Mouse (Mus musculus): Measurements from ENCODE around the gene Tbc1d9b. TPM values are rescaled to one million over a fixed set of nuclear protein-coding genes. Genes with fewer than 3 reads are reported as not detected.

Gene Tbc1d9b
- 58.7 and 70.3 TPM in 2 replicates for polyA plus RNA-seq (2012; rRNA removed)

GRCm38 (mm10) chr11:50130811-50131766 lies at the start of gene Tbc1d9b:
Tbc1d9b (plus strand) TSS chr11:50131396.
- H3K4me1 ChIP-seq (replicated peaks; ENCODE audit: control insufficient read depth, insufficient read depth, low read length): peaks cover 18% of the 10 kb centered on the region
- no peaks in the 10 kb centered on the region for H3K27me3 ChIP-seq (ENCODE audit: control insufficient read depth, insufficient read depth, low read length)
- under 1% methylated on average over 77 of the region's 77 CpGs for WGBS
- peak; percentile 87 for TF ChIP-seq POLR2A (IDR thresholded peaks at IDR 0.05; ENCODE audit: control insufficient read depth, extremely low read depth, insufficient read depth, low read length, poor library complexity)
- TF ChIP-seq CTCF (IDR thresholded peaks at IDR 0.05; ENCODE audit: borderline replicate concordance, control insufficient read depth, extremely low read depth, insufficient read depth, low read length, poor library complexity): peak; percentile 94
- peak within 1 kb of the TSS; percentile 17; the same call in 1 of the 2 replicates for H3K27ac ChIP-seq (ENCODE audit: control insufficient read depth, insufficient read depth, low read length)
- peak; percentile 87 for DNase-seq
- H3K4me3 ChIP-seq (ENCODE audit: control insufficient read depth, insufficient read depth, low read length): peak within 1 kb of the TSS; percentile 71
- H3K36me3 ChIP-seq (ENCODE audit: control insufficient read depth, insufficient read depth, low read length): no peaks in the 10 kb centered on the region

- WGBS: 96% methylated on average over 3 of the region's 3 CpGs
- Histone ChIP-seq H3K27me3 (ENCODE audit: control insufficient read depth, insufficient read depth, low read length) (no peaks in the 10 kb centered on the region), H3K4me3 (ENCODE audit: control insufficient read depth, insufficient read depth, low read length) (no peak overlapping the region), H3K4me1 (replicated peaks; ENCODE audit: control insufficient read depth, insufficient read depth, low read length) (no peaks in the 10 kb centered on the region), H3K27ac (ENCODE audit: control insufficient read depth, insufficient read depth, low read length) (no peak overlapping the region), H3K36me3 (ENCODE audit: control insufficient read depth, insufficient read depth, low read length) (peaks cover 8% of the 10 kb centered on the region; the same call in 1 of the 2 replicates)
- TF ChIP-seq POLR2A (IDR thresholded peaks at IDR 0.05; ENCODE audit: control insufficient read depth, extremely low read depth, insufficient read depth, low read length, poor library complexity) (no peak), CTCF (IDR thresholded peaks at IDR 0.05; ENCODE audit: borderline replicate concordance, control insufficient read depth, extremely low read depth, insufficient read depth, low read length, poor library complexity) (no peak)
- no peak for DNase-seq
Observed at GRCm38 (mm10) chr11:50086211-50086610, 45.0 kb upstream of the Tbc1d9b start.

- H3K27ac ChIP-seq (ENCODE audit: control insufficient read depth, insufficient read depth, low read length): no peak overlapping the region
Observed at GRCm38 (mm10) chr11:50089840-50090239, 41.4 kb upstream of the Tbc1d9b start.

GRCm38 (mm10) chr11:50090982-50091675 lies 40.1 kb upstream of the Tbc1d9b start:
- DNase-seq: no peak
- no peaks in the 10 kb centered on the region for H3K27me3 ChIP-seq (ENCODE audit: control insufficient read depth, insufficient read depth, low read length)
- no peak overlapping the region for H3K4me3 ChIP-seq (ENCODE audit: control insufficient read depth, insufficient read depth, low read length)
- H3K27ac ChIP-seq (ENCODE audit: control insufficient read depth, insufficient read depth, low read length): no peak overlapping the region
- peaks cover 7% of the 10 kb centered on the region; the same call in 1 of the 2 replicates for H3K36me3 ChIP-seq (ENCODE audit: control insufficient read depth, insufficient read depth, low read length)
- WGBS: 92% methylated on average over 5 of the region's 5 CpGs
- TF ChIP-seq POLR2A (IDR thresholded peaks at IDR 0.05; ENCODE audit: control insufficient read depth, extremely low read depth, insufficient read depth, low read length, poor library complexity) (no peak), CTCF (IDR thresholded peaks at IDR 0.05; ENCODE audit: borderline replicate concordance, control insufficient read depth, extremely low read depth, insufficient read depth, low read length, poor library complexity) (no peak)
- H3K4me1 ChIP-seq (replicated peaks; ENCODE audit: control insufficient read depth, insufficient read depth, low read length): no peaks in the 10 kb centered on the region

More at GRCm38 (mm10) chr11:50089840-50090239, 41.4 kb upstream of the Tbc1d9b start:
- H3K27me3 ChIP-seq (ENCODE audit: control insufficient read depth, insufficient read depth, low read length): no peaks in the 10 kb centered on the region
- peaks cover 8% of the 10 kb centered on the region; the same call in 1 of the 2 replicates for H3K36me3 ChIP-seq (ENCODE audit: control insufficient read depth, insufficient read depth, low read length)
- H3K4me1 ChIP-seq (replicated peaks; ENCODE audit: control insufficient read depth, insufficient read depth, low read length): no peaks in the 10 kb centered on the region
- WGBS: 94% methylated on average over 1 of the region's 1 CpGs
- no peak for DNase-seq
- no peak overlapping the region for H3K4me3 ChIP-seq (ENCODE audit: control insufficient read depth, insufficient read depth, low read length)
- TF ChIP-seq CTCF (IDR thresholded peaks at IDR 0.05; ENCODE audit: borderline replicate concordance, control insufficient read depth, extremely low read depth, insufficient read depth, low read length, poor library complexity): no peak
- no peak for TF ChIP-seq POLR2A (IDR thresholded peaks at IDR 0.05; ENCODE audit: control insufficient read depth, extremely low read depth, insufficient read depth, low read length, poor library complexity)

- Histone ChIP-seq H3K36me3 (ENCODE audit: control insufficient read depth, insufficient read depth, low read length) (peaks cover 1% of the 10 kb centered on the region; the same call in 1 of the 2 replicates), H3K4me3 (ENCODE audit: control insufficient read depth, insufficient read depth, low read length) (no peak overlapping the region), H3K4me1 (replicated peaks; ENCODE audit: control insufficient read depth, insufficient read depth, low read length) (no peaks in the 10 kb centered on the region), H3K27ac (ENCODE audit: control insufficient read depth, insufficient read depth, low read length) (no peak overlapping the region), H3K27me3 (ENCODE audit: control insufficient read depth, insufficient read depth, low read length) (no peaks in the 10 kb centered on the region)
- no peak for TF ChIP-seq POLR2A (IDR thresholded peaks at IDR 0.05; ENCODE audit: control insufficient read depth, extremely low read depth, insufficient read depth, low read length, poor library complexity)
- TF ChIP-seq CTCF (IDR thresholded peaks at IDR 0.05; ENCODE audit: borderline replicate concordance, control insufficient read depth, extremely low read depth, insufficient read depth, low read length, poor library complexity): no peak
- no peak for DNase-seq
Observed at GRCm38 (mm10) chr11:50091681-50092080, 39.5 kb upstream of the Tbc1d9b start.

GRCm38 (mm10) chr11:50095661-50096060 lies 35.5 kb upstream of the Tbc1d9b start:
- H3K4me1 ChIP-seq (replicated peaks; ENCODE audit: control insufficient read depth, insufficient read depth, low read length): no peaks in the 10 kb centered on the region
- H3K36me3 ChIP-seq (ENCODE audit: control insufficient read depth, insufficient read depth, low read length): no peaks in the 10 kb centered on the region; the same call in 1 of the 2 replicates
- no peak overlapping the region for H3K4me3 ChIP-seq (ENCODE audit: control insufficient read depth, insufficient read depth, low read length)
- H3K27ac ChIP-seq (ENCODE audit: control insufficient read depth, insufficient read depth, low read length): no peak overlapping the region
- WGBS: 98% methylated on average over 9 of the region's 9 CpGs
- no peak for DNase-seq
- H3K27me3 ChIP-seq (ENCODE audit: control insufficient read depth, insufficient read depth, low read length): no peaks in the 10 kb centered on the region
- no peak for TF ChIP-seq CTCF (IDR thresholded peaks at IDR 0.05; ENCODE audit: borderline replicate concordance, control insufficient read depth, extremely low read depth, insufficient read depth, low read length, poor library complexity)
- TF ChIP-seq POLR2A (IDR thresholded peaks at IDR 0.05; ENCODE audit: control insufficient read depth, extremely low read depth, insufficient read depth, low read length, poor library complexity): no peak
